In genomic region chr11:44806589-44806988, GRCm38 (mm10) we compare ENCODE assay signal across 10 mouse cellular contexts.
DNase-seq lines count a peak whose midpoint lies in the region; ATAC-seq lines count a peak whose summit lies in the region.
"Had no signal": no experiment of that assay in that cellular context is flagged by ENCODE, and none has a peak within 500 bp of the region (broad histone marks: within the 10 kb centered on the region; RNA-seq: fewer than 3 reads in every experiment).

No protein-coding gene starts in this region.

- H3K9ac ChIP-seq in forebrain, embryonic 15.5 days (replicated peaks): no peak overlapping the region
- H3K9ac ChIP-seq in forebrain, embryonic 12.5 days: no peak overlapping the region
- no peak overlapping the region for H3K9ac ChIP-seq in embryonic facial prominence, embryonic 13.5 days

- ATAC-seq in forebrain, embryonic 15.5 days (replicated peaks): peak; percentile 72; the same call in 1 of the 2 replicates
- ATAC-seq in forebrain, embryonic 12.5 days (ENCODE audit: low FRiP score): no peak
- ATAC-seq in embryonic facial prominence, embryonic 13.5 days (ENCODE audit: insufficient number of reproducible peaks, insufficient read depth, low FRiP score, low TSS enrichment, low read depth): no peak
- ATAC-seq in megakaryocyte progenitor cell, adult 5-6 weeks (replicated peaks; ENCODE audit: poor library complexity): no peak

- no peaks in the 10 kb centered on the region for H3K9me3 ChIP-seq in forebrain, embryonic 15.5 days
- no peaks in the 10 kb centered on the region for H3K9me3 ChIP-seq in forebrain, embryonic 12.5 days
- H3K9me3 ChIP-seq in embryonic facial prominence, embryonic 13.5 days: no peaks in the 10 kb centered on the region
- H3K9me3 ChIP-seq: megakaryocyte, embryonic 14.5 days had no signal

- H3K4me2 ChIP-seq in forebrain, embryonic 15.5 days (replicated peaks): 0 out of 2 replicates have a peak overlapping the region, but pooled peaks have one; percentile 7
- H3K4me2 ChIP-seq in forebrain, embryonic 12.5 days: no peak overlapping the region
- H3K4me2 ChIP-seq in embryonic facial prominence, embryonic 13.5 days: peak overlapping the region; percentile 35

- H3K4me1 ChIP-seq in forebrain, embryonic 15.5 days: peaks cover 7% of the 10 kb centered on the region
- H3K4me1 ChIP-seq in forebrain, embryonic 12.5 days: peaks cover 14% of the 10 kb centered on the region
- H3K4me1 ChIP-seq in embryonic facial prominence, embryonic 13.5 days: peaks cover 21% of the 10 kb centered on the region

- 13% methylated on average over 11 of the region's 11 CpGs for WGBS in forebrain, embryonic 15.5 days
- WGBS in forebrain, embryonic 12.5 days: 12% methylated on average over 11 of the region's 11 CpGs
- 10% methylated on average over 11 of the region's 11 CpGs for WGBS in embryonic facial prominence, embryonic 13.5 days

- H3K36me3 ChIP-seq in forebrain, embryonic 15.5 days: no peaks in the 10 kb centered on the region
- no peaks in the 10 kb centered on the region for H3K36me3 ChIP-seq in forebrain, embryonic 12.5 days (replicated peaks)
- no peaks in the 10 kb centered on the region for H3K36me3 ChIP-seq in embryonic facial prominence, embryonic 13.5 days

- H3K27ac ChIP-seq in forebrain, embryonic 15.5 days (replicated peaks): no peak overlapping the region
- no peak overlapping the region for H3K27ac ChIP-seq in forebrain, embryonic 12.5 days
- H3K27ac ChIP-seq in embryonic facial prominence, embryonic 13.5 days: peak overlapping the region; percentile 33; the same call in 1 of the 2 replicates

- peak; percentile 21 to 57 for DNase-seq in layer of hippocampus, postnatal 14 days (ENCODE audit: low spot score in 2 of 2)
- peak; percentile 74 for DNase-seq in retina, postnatal 1 day
- DNase-seq in ovary, postnatal 36 days (ENCODE audit: low spot score): no peak
- no peak for DNase-seq in adrenal gland, adult 18-20 months (ENCODE audit: low spot score in 2 of 2)
- DNase-seq: heart, postnatal 4 days had no signal

- no peak overlapping the region for H3K4me3 ChIP-seq in forebrain, embryonic 15.5 days
- no peak overlapping the region for H3K4me3 ChIP-seq in forebrain, embryonic 12.5 days (replicated peaks)
- no peak overlapping the region for H3K4me3 ChIP-seq in embryonic facial prominence, embryonic 13.5 days
- H3K4me3 ChIP-seq: megakaryocyte, embryonic 14.5 days had no signal

- peaks cover 41% of the 10 kb centered on the region for H3K27me3 ChIP-seq in forebrain, embryonic 15.5 days
- peaks cover 54% of the 10 kb centered on the region for H3K27me3 ChIP-seq in forebrain, embryonic 12.5 days
- no peaks in the 10 kb centered on the region for H3K27me3 ChIP-seq in embryonic facial prominence, embryonic 13.5 days
- H3K27me3 ChIP-seq: megakaryocyte, embryonic 14.5 days had no signal

Comparison
In these comparisons a context has a peak if more than half of its experiments do, and no peak if none do; other contexts are left out.
1. DNase-seq: peak in layer of hippocampus, postnatal 14 days (2 of 2) and retina, postnatal 1 day (single experiment); none in ovary, postnatal 36 days (single experiment) and adrenal gland, adult 18-20 months (0 of 2).